ENCODE assay signal across 21 mouse cellular contexts in genomic region chr13:95426421-95426820, GRCm38 (mm10). TPM values are rescaled to one million over a fixed set of nuclear protein-coding genes. Genes with fewer than 3 reads are reported as not detected.
"Had no signal": no experiment of that assay in that cellular context is flagged by ENCODE, and none has a peak within 500 bp of the region (broad histone marks: within the 10 kb centered on the region; RNA-seq: fewer than 3 reads in every experiment).

No protein-coding gene starts in this region.

- H3K27ac ChIP-seq: limb, embryonic 10.5 days; liver, embryonic 15.5 days; midbrain, embryonic 13.5 days; stomach, embryonic 15.5 days had no signal

- H3K4me2 ChIP-seq: liver, embryonic 11.5 days; liver, embryonic 15.5 days; midbrain, embryonic 13.5 days; stomach, embryonic 15.5 days had no signal

- DNase-seq: kidney, adult 18-20 months; kidney, postnatal 14 days; lung, adult 2 months; lung, postnatal 10 days; thymus, postnatal 4 days had no signal

- H3K36me3 ChIP-seq: limb, embryonic 10.5 days; liver, embryonic 15.5 days; midbrain, embryonic 13.5 days; stomach, embryonic 15.5 days had no signal

- H3K9ac ChIP-seq: liver, embryonic 15.5 days; midbrain, embryonic 13.5 days; stomach, embryonic 15.5 days had no signal

- H3K9me3 ChIP-seq: limb, embryonic 10.5 days; liver, embryonic 15.5 days; midbrain, embryonic 13.5 days; stomach, embryonic 15.5 days had no signal

- ATAC-seq: midbrain, embryonic 13.5 days had no signal

- H3K4me1 ChIP-seq: limb, embryonic 10.5 days; liver, embryonic 15.5 days; stomach, embryonic 15.5 days had no signal

- H3K27me3 ChIP-seq: liver, embryonic 15.5 days; midbrain, embryonic 13.5 days; stomach, embryonic 15.5 days had no signal

- H3K4me3 ChIP-seq: limb, embryonic 10.5 days; liver, embryonic 15.5 days; midbrain, embryonic 13.5 days; stomach, embryonic 15.5 days had no signal

RNA-seq across cellular contexts. Expression of gene Crhbp, which starts 18.3 kb away (rescaled TPM):
- total RNA-seq: megakaryocyte progenitor cell, adult 5-6 weeks had no signal
- polyA plus RNA-seq: kidney, embryonic 14.5 days; large intestine, adult 2 months; lung, adult 2 months; spleen, adult 2 months had no signal

RNA-seq across cellular contexts. Expression of gene S100z, which starts 52.1 kb away (rescaled TPM):
- total RNA-seq: layer of hippocampus, adult 8-10 months; layer of hippocampus, postnatal 14 days; left cerebral cortex, adult 18-20 months; left cerebral cortex, postnatal 10 days; megakaryocyte progenitor cell, adult 5-6 weeks; midbrain, postnatal 0 days had no signal
- polyA plus RNA-seq: kidney, embryonic 14.5 days; large intestine, adult 2 months; limb, embryonic 10.5 days; limb, embryonic 14.5 days; liver, embryonic 11.5 days; liver, embryonic 15.5 days; lung, adult 2 months; midbrain, embryonic 13.5 days; midbrain, postnatal 0 days; neural tube, embryonic 14.5 days; spleen, adult 2 months; stomach, embryonic 15.5 days had no signal
